Mouse (Mus musculus) forebrain, embryonic 14.5 days (tissue): ENCODE results near the gene Ilf2. TPM values are rescaled to one million over a fixed set of nuclear protein-coding genes. Genes with fewer than 3 reads are reported as not detected.

Experiments used
- ATAC-seq: fragments of 200-750 bp; cut with Nextera tagmentation; 2 replicates; pipeline ENCODE4 v1.8.0; 2017; ENCODE audit warnings: mild to moderate bottlenecking, moderate library complexity
- DNase-seq: peaks from one replicate; pipeline ENCODE4 v3.0.0-alpha.2; 2015; ENCODE audit warnings: low spot score
- H3K27ac ChIP-seq: fragments of 300-500 bp; sonication (generic); 2 replicates; pipeline ENCODE4 v1.5.1; 2014; ENCODE audit warnings: low read depth, mild to moderate bottlenecking, control low read depth, low read length, moderate library complexity
- H3K27me3 ChIP-seq: fragments of 300-500 bp; sonication (generic); replicated peaks from 2 replicates; pipeline ENCODE4 v1.6.1; 2014; ENCODE audit warnings: low read length, control low read depth, mixed read lengths; ENCODE audit not compliant: control insufficient read depth, insufficient read depth
- H3K36me3 ChIP-seq: fragments of 300-500 bp; sonication (generic); 2 replicates; pipeline ENCODE4 v1.6.1; 2014; ENCODE audit warnings: low read length, control low read depth; ENCODE audit not compliant: control insufficient read depth, insufficient read depth
- H3K4me1 ChIP-seq: fragments of 300-500 bp; sonication (generic); 2 replicates; pipeline ENCODE4 v1.6.1; 2014; ENCODE audit warnings: antibody characterized with exemption, low read length, control low read depth; ENCODE audit not compliant: control insufficient read depth, insufficient read depth
- H3K4me2 ChIP-seq: fragments of 300-500 bp; sonication (generic); 2 replicates; pipeline ENCODE4 v1.6.1; 2014; ENCODE audit warnings: mild to moderate bottlenecking, control low read depth, low read length
- H3K4me3 ChIP-seq: fragments of 300-500 bp; sonication (generic); 2 replicates; pipeline ENCODE4 v1.5.1; 2014; ENCODE audit warnings: low read depth, low read length, control low read depth
- H3K9ac ChIP-seq: fragments of 300-500 bp; sonication (generic); 2 replicates; pipeline ENCODE4 v1.6.1; 2014; ENCODE audit warnings: mild to moderate bottlenecking, low read length, control low read depth, moderate library complexity
- H3K9me3 ChIP-seq: fragments of 300-500 bp; sonication (generic); replicated peaks from 2 replicates; pipeline ENCODE4 v1.6.1; 2016; ENCODE audit warnings: low read length, control low read depth, mixed read lengths; ENCODE audit not compliant: control insufficient read depth
- WGBS: fragments of 180-500 bp; shearing (Covaris S2); extraction: QIAGEN DNeasy Blood & Tissue Kit; methylation state at CpG from one replicate; pipeline ENCODE4 v1.1.7; 2014; 5-methylcytosine and 5-hydroxymethylcytosine counted together
- polyA plus RNA-seq: library from polyadenylated mRNA; unstranded; fragments of >200 nt; fragmentation: Nextera tagmentation; extraction: Ambion mirVana; gene quantifications from 2 replicates; pipeline ENCODE4 v1.2.1, GENCODE M21; 2014

Gene Ilf2
- polyA plus RNA-seq, 1 experiment from 2014 or later, result 266 TPM

DNA sequence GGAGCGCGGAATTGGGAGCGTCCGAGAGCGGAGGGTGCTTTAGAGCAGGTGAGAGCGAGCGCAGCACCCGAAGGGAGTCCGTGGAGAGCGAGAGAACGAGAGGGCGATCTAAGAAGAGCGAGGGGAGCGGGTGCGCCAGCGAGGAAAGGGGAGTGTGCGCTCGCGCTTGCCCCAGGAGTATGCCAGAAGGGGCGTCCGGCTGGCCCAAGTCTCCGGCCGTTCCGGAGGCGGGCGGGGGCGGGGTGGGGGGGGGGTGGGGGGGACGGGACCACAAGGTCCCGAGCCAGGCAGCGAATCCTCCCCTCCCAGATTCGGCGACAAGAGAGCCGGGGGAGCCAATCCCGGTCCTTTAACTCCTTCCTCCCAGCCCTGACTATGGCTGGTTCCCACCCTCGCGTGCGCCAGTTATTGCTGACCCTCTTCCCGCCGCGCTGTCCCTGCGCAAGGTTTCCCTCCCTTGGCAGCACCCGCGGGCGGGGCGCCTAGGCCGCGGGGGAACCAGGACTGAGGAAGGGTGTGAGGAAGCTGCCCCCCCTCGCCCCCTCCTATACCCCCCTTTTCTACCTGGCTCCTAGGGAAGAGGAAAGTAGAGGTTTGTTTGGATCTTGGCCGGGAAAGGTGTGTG, 10.1 kb upstream of the Ilf2 start, which contains the start of gene Npr1:
Gene Npr1 (minus strand): TSS at position 181 of the 625 bp plus-strand sequence.
- Histone ChIP-seq H3K4me3 (peak within 1 kb of the TSS; percentile 52), H3K9ac (peak within 1 kb of the TSS; percentile 55), H3K4me2 (peak within 1 kb of the TSS; percentile 57), H3K4me1 (peaks cover 6% of the 10 kb centered on the region; the same call in 1 of the 2 replicates), H3K36me3 (no peaks in the 10 kb centered on the region), H3K27ac (no peak within 1 kb of the TSS), H3K27me3 (peaks cover 37% of the 10 kb centered on the region), H3K9me3 (no peaks in the 10 kb centered on the region)
- ATAC-seq (peak; percentile 66), DNase-seq (peak; percentile 21)
- WGBS, result 0% methylated on average over 25 of the region's 49 CpGs

GRCm38 (mm10) chr3:90466311-90466766, 9.6 kb upstream of the Ilf2 start:
- Histone ChIP-seq H3K9ac (peak overlapping the region; percentile 55; the same call in 1 of the 2 replicates), H3K4me1 (peaks cover 6% of the 10 kb centered on the region; the same call in 1 of the 2 replicates), H3K4me2 (peak overlapping the region; percentile 57), H3K27ac (no peak overlapping the region), H3K27me3 (peaks cover 37% of the 10 kb centered on the region), H3K36me3 (no peaks in the 10 kb centered on the region), H3K9me3 (no peaks in the 10 kb centered on the region), H3K4me3 (peak overlapping the region; percentile 52)
- DNase-seq, result peak; percentile 81
- WGBS, result under 1% methylated on average over 15 of the region's 15 CpGs
- ATAC-seq, result peak; percentile 53; the same call in 1 of the 2 replicates

GRCm38 (mm10) chr3:90467618-90468300, 8.2 kb upstream of the Ilf2 start:
- Histone ChIP-seq H3K27ac (no peak overlapping the region), H3K9me3 (no peaks in the 10 kb centered on the region), H3K4me2 (no peak overlapping the region), H3K4me1 (peaks cover 6% of the 10 kb centered on the region; the same call in 1 of the 2 replicates), H3K4me3 (no peak overlapping the region), H3K27me3 (peaks cover 32% of the 10 kb centered on the region), H3K36me3 (no peaks in the 10 kb centered on the region), H3K9ac (no peak overlapping the region)
- DNase-seq (no peak), ATAC-seq (no peak)
- WGBS, result 97% methylated on average over 10 of the region's 10 CpGs

DNA sequence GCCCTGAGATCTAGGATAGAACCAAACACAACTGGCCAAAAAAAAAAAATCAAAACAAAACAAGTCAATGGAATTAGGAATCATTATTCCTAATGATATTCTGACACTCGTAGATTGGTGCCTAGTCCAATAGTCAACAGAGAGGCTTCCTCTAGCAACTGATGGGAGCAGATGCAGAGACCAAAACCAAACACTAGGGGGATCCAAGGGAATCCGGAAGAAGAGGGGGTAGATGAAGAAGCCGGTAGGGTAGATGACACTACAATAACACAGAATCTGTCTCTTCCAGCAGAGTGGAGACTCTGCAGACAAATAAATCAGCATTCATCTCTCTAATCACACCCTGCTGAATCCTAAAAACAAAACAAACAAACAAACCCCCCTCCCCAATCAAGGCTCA, 3.7 kb upstream of the Ilf2 start:
- WGBS, result 31% methylated on average over 3 of the region's 3 CpGs
- Histone ChIP-seq H3K9me3 (no peaks in the 10 kb centered on the region), H3K4me1 (peaks cover 3% of the 10 kb centered on the region), H3K27me3 (no peaks in the 10 kb centered on the region), H3K36me3 (no peaks in the 10 kb centered on the region), H3K9ac (no peak overlapping the region), H3K4me2 (no peak overlapping the region), H3K4me3 (no peak overlapping the region), H3K27ac (no peak overlapping the region)
- DNase-seq (peak; percentile 29), ATAC-seq (no peak)

DNA sequence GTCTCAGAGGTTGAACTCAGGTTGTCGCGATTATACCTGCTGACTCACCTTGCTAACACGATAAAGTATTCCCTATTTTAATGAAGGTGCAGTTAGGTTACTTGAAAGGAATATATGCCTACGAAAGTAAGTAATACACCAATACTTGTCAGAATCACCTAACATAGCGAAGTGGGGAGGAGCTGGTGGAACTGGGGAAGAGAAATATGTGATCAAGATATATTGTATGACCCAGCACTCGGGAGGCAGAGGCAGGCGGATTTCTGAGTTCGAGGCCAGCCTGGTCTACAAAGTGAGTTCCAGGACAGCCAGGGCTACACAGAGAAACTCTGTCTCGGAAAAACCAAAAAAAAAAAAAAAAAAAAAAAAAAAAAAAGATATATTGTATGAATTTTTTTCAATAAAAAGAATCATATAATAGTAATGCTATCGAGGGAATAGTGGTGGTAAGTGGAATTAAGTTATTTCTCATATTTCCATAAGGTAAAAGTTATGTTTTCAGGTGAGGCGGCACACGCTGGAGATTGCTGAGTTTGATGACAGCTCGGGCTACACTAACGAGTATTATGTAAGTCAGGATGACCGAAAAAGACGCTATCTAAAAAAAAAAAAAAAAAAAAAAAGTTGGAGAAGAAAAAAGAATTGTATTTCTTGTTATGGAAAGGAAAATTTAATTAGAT, 635 bp upstream of the Ilf2 start:
- no peak for DNase-seq
- Histone ChIP-seq H3K4me3 (peak overlapping the region; percentile 24), H3K27ac (no peak overlapping the region), H3K4me2 (peak overlapping the region; percentile 40; the same call in 1 of the 2 replicates), H3K36me3 (peaks cover 24% of the 10 kb centered on the region), H3K27me3 (no peaks in the 10 kb centered on the region), H3K9me3 (no peaks in the 10 kb centered on the region), H3K9ac (no peak overlapping the region), H3K4me1 (peaks cover 5% of the 10 kb centered on the region)
- WGBS, result 40% methylated on average over 15 of the region's 16 CpGs
- ATAC-seq, result peak; percentile 27

- H3K9me3 ChIP-seq, result no peaks in the 10 kb centered on the region
- H3K27me3 ChIP-seq, result no peaks in the 10 kb centered on the region
- no peak overlapping the region for H3K9ac ChIP-seq
- no peak overlapping the region for H3K4me3 ChIP-seq
- no peak overlapping the region for H3K27ac ChIP-seq
- DNase-seq, result no peak
- H3K36me3 ChIP-seq, result peaks cover 69% of the 10 kb centered on the region
- no peak overlapping the region for H3K4me2 ChIP-seq
- no peaks in the 10 kb centered on the region for H3K4me1 ChIP-seq
- WGBS, result 84% methylated on average over 5 of the region's 5 CpGs
- no peak for ATAC-seq
Measured at GRCm38 (mm10) chr3:90486998-90487397, 11.1 kb downstream of the Ilf2 start.

DNA sequence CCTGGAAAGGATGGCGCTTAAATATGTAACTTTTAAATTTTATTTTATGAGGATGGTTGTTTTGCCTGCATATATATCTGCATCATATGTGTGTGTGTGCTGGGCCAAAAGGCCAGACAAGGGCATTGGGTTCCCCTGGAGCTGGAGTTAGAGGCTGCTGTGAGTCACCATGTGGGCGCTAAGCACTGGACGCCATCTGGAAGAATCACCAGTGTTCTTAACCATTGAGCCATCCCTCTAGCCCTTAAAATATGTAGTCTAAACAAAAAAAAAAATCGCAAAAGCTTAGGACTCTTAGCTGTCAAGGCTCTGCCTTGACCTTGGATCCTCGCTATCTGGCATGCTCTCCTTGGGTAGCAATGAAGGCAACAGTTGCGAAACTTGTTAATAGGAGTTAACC, 12.7 kb downstream of the Ilf2 start:
- H3K27ac ChIP-seq, result no peak overlapping the region
- WGBS, result 90% methylated on average over 6 of the region's 6 CpGs
- H3K4me1 ChIP-seq, result no peaks in the 10 kb centered on the region
- H3K27me3 ChIP-seq, result no peaks in the 10 kb centered on the region
- no peak overlapping the region for H3K9ac ChIP-seq
- ATAC-seq (no peak), DNase-seq (no peak)
- no peak overlapping the region for H3K4me3 ChIP-seq
- H3K36me3 ChIP-seq, result peaks cover 53% of the 10 kb centered on the region
- H3K9me3 ChIP-seq, result no peaks in the 10 kb centered on the region
- no peak overlapping the region for H3K4me2 ChIP-seq

DNA sequence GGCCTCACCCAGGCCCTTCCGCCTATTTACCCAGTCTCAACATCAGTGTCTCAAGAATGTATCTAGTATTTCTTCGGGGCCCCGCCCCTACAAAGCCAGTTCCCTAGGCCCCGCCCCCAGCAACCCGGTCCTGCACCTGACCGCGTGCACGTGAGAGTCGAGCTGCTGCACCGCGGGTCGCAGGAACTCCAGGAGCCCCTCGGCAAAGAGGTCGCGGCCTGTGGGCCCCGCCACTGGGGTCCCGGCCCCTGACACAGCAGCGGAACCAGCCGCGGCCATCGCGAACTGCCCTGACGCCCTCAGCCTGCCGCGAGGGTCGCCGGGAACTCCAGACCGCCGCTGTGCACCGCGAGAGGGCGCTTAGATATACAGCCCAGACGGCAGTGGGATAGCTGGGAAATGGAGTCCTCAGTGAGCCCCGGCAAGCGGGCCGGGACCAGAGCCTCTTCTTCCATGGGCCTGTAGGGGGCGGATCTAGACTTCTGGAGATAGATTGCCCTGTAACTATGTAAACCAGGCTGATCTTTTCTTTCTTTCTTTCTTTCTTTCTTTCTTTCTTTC, 14.8 kb downstream of the Ilf2 start, which contains the start of gene Snapin:
Gene Snapin (minus strand): TSS at position 338 of the 561 bp plus-strand sequence.
- peak; percentile 98 for DNase-seq
- H3K4me2 ChIP-seq, result peak within 1 kb of the TSS; percentile 51
- under 1% methylated on average over 37 of the region's 37 CpGs for WGBS
- no peaks in the 10 kb centered on the region for H3K4me1 ChIP-seq
- H3K27ac ChIP-seq, result peak within 1 kb of the TSS; percentile 49; the same call in 1 of the 2 replicates
- H3K9ac ChIP-seq, result peak within 1 kb of the TSS; percentile 78
- peak; percentile 99 for ATAC-seq
- no peaks in the 10 kb centered on the region for H3K9me3 ChIP-seq
- peaks cover 33% of the 10 kb centered on the region for H3K36me3 ChIP-seq
- no peaks in the 10 kb centered on the region for H3K27me3 ChIP-seq
- peak within 1 kb of the TSS; percentile 73 for H3K4me3 ChIP-seq
